Mouse (Mus musculus) brain, embryonic 18.5 days (tissue): ENCODE data around the gene Fyb2.
"Not testable (repeated sequence)": the region's sequence is repeated elsewhere in the genome, so short reads cannot be mapped to it uniquely, and the experiment has no call there.

Experiments
- DNase-seq: peaks from one replicate; pipeline ENCODE4 v3.0.0-alpha.2; 2012; ENCODE audit warnings: low read depth, low spot score

The Fyb2 gene

DNA sequence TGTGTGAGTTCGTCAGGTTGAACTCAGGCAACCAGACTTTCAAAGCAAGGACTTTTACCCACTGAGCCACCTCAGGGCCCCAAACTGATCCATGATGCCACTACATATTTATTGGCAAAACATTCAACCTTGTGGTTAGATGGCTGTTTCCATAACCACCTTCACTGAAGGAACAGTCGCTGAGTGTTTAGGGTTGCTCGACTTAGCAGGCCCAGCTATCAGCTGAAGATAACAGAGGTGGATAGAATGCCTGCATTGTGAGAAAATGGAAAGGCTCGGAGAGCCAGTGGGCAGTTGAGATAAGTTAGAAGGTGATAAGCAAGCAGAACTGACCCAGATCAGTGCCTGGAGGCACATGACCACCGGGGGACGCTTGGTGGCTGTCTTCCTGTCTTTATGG is 26.3 kb downstream of the Fyb2 start:
- no peak for DNase-seq

DNA sequence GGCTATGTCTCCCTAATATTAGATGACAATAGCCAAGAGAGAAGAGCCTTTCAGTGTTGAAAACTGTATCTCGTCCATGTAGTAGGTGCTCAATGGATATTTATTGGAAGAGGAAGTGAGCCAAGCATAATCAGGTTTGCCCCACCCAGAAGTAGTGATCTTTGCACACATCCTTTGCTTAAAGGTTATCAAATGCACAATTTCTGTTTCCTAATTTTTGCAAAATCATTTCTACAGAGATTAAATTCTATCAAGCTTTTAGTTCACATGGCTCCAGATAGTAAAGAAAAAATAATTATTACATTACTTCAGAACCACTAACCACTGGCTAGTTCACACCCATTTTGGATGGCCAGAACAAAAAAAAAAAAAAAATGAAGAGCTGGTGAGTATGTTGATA is 28.6 kb downstream of the Fyb2 start:
- no peak for DNase-seq

GRCm38 (mm10) chr4:104944482-104944881 is 31.2 kb downstream of the Fyb2 start:
- DNase-seq, result no peak

DNA sequence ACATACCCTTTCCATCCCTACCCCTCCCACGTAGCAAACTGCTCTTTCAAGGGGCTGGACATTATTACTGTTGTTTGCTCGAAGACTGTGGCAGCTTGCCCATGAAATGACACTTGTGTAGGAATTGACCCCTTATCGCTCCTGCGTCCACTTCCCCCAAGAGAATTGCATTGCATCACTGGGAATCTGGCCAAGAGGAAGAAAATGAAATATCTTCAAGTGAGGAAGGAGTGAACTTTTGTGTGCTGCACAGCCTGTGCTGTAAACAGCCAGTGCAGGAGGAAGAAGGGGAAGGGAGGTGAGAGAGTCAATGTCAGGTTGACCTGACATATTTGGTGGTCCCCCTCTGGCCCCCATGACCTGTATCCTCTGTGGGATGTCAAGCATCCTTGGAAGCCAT is 35.6 kb downstream of the Fyb2 start:
- DNase-seq, result no peak

- no peak for DNase-seq
Measured at GRCm38 (mm10) chr4:104949304-104949703, 36.0 kb downstream of the Fyb2 start.

DNA sequence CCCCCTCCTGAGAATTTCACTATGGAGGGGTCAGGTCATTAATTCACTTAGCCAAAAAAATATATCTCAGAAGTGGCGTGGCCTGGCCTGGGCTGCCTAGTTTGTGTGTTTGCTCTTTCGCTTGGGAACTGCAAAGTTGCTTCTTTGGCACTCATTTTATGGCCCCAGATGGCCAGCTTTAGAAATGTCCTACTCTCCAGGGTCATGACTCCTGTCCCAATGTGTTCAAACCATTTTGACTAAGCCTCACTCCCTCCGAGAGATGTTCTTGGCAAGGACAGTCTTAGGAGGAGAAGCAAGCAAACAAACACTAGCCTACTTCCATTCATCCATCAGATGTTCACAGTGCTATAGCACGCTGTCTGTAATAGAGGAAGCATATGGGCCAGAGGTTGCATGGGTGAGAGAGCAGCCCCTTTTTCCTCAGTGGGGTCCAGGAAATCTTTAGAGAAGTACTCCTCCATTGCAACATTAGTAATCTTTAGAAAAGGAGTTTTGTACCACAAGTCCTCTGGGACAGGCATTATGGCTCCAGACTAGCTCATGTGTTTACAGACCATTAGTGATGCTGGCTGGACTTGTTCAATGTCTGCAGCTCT is 38.1 kb downstream of the Fyb2 start:
- no peak for DNase-seq

DNA sequence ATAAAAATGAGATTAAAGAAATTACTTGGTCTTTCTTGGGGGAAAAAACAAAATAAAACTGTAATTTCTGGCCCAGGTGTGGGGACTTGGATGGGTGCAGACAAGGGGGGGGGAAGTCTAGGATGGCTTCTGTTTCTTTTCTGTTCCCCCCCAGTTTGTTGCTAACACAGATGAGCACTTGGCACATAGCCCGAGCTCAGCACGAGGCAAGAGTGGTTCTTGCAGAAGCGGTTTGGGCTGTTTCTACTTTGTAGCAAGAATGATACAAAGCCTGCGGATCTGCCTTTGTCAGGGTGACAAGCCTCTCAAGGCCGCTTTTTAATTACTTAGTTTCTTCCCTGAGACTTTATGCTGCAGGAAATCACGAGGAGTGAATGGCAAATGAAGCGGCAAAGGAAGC is 43.4 kb downstream of the Fyb2 start:
- DNase-seq, result no peak

- no peak for DNase-seq
Measured at GRCm38 (mm10) chr4:104961431-104961830, 48.2 kb downstream of the Fyb2 start.

DNA sequence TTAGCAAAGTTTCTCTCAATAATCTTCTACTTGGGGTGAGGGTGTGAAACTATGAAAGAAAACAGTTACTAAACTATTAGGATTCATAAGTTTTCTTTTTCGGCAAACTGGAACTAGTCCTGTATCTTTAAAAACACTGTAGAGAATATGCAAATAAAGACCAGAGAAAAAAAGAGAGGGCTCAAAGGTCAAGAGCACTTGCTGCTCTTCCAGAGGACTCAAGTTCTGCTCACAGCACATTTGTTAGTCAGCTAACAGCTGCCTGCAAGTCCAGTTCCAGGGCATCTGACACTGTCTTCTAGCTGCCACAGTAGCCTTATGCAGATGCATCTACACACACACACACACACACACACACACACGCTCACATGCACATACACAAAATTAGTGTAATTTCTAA is 59.4 kb downstream of the Fyb2 start:
- DNase-seq, result no peak

- DNase-seq, result no peak
Measured at GRCm38 (mm10) chr4:104975162-104975830, 62.0 kb downstream of the Fyb2 start.

- DNase-seq, result no peak
Measured at GRCm38 (mm10) chr4:104985960-104986632, 72.8 kb downstream of the Fyb2 start.

DNA sequence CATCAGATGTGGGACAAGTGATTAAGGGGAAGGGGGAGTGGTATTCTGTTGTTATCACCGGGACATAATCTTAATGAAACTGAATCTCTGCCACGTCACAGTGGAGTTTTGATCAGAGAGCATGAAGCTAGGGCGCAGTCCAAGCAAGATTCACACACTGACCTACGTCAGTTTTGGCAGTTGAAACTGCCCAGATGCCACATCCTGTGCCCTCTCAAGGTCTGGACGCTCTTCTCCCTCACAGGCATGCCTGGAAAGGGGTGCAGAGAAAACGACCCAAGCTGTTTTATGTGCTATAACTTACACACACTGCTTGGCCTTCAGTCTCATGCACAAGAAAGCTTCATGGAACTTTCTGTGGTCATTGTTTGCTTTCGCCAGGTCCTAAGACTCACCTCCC is 74.4 kb downstream of the Fyb2 start:
- no peak for DNase-seq

- no peak for DNase-seq
Measured at GRCm38 (mm10) chr4:104988102-104988501, 74.8 kb downstream of the Fyb2 start.

- no peak for DNase-seq
Measured at GRCm38 (mm10) chr4:104988709-104989108, 75.5 kb downstream of the Fyb2 start.

GRCm38 (mm10) chr4:104990016-104990415 is 76.8 kb downstream of the Fyb2 start:
- DNase-seq, result no peak

DNA sequence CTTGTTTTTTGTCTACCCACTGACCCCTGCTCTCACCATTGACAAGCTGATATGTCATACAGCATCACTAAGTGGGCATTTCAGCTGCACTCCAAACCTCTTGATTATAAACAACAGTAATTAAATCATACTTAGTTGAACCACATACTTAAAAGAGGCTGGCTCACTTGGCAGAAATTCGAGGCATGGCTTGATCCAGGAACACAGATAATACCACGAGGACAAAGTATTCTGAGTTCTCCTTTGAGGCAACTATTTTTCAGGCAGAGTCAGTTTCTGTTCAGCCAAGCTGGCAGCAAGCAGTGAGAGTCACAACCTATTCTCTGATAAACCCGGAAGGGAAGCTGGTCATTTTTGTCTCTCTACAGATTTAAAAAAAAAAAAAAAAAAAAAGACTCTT is 77.4 kb downstream of the Fyb2 start:
- DNase-seq, result no peak

GRCm38 (mm10) chr4:104992271-104992670 is 79.0 kb downstream of the Fyb2 start:
- DNase-seq, result no peak

DNA sequence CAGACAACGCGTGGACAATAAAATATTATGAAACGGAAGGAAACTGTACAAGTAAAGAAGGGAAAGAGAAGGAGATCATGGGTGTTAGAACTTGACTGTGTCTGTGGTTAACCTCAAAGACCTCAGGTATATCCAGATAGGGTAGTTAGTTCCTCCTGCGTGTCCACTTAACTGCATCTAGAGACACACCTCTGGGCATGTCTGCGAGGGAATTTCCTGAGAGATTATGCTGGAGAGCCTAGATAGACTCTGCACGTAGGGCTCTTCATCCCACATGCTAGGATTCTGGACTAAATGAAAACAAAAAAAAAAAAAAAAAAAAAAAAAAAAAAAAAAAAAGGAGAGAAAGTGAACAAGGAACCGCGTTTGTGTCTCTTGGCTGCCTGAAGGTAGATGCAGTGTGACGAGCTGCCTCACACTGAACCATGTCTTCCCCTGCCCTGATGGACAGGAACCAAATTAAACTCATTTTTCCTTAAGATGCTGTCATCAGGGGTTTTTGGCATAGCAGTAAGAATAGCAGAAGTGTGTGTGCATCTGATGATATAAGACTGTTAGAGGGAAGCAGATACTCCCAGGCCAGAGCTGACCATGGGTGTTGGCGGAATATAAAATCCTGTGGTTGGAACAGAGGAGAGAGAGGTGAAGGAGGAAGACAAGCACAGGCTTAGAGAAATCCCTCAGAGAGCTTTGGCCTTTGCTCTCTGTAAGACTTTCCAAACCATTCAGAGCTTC is 80.1 kb downstream of the Fyb2 start:
- no peak for DNase-seq

DNA sequence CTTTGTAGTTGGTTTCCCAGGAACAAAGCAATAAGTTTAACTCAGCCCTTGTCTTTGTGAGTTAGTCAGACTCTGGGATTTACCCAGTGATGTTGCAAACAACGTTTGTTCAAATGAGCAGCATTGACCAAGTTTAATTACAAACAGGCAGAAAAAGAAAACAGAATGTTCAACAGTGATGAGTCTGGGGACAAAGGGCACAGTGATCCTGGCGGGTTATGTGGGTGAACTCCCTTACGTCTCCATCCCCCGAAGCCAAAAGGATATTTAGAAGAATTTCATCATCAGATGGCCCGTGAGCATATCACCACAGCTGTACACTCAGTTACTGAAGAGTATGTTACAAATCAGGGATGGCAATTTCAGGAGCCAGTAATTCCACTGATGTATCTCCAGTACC is 86.4 kb downstream of the Fyb2 start:
- DNase-seq, result no peak

DNA sequence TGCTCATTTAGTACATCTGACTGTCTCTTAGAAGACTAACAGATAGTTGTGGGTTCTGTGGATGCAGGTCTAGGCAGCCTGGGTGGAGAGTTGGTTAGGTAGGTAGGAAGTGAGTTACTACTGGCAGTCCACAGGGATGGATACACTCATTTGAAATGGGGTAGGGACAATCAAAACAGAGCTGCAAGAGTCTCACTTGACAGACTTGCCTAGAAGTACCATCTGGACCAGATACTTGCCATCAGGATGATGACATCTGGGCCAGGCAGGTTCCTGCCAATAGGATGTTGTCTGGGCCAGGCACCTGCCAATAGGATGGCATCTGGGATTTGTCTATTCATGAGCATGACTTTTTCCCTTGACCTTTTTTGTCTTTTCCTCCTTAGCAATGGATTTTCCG is 88.5 kb downstream of the Fyb2 start:
- no peak for DNase-seq

- DNase-seq, result no peak
Measured at GRCm38 (mm10) chr4:105004135-105004534, 90.9 kb downstream of the Fyb2 start.

GRCm38 (mm10) chr4:105004649-105005048 is 91.4 kb downstream of the Fyb2 start:
- DNase-seq, result not testable (repeated sequence)
